Mouse (Mus musculus) hindbrain, embryonic 10.5 days (tissue): Measurements from ENCODE around the gene Rpl3. TPM values are rescaled to one million over a fixed set of nuclear protein-coding genes. Genes with fewer than 3 reads are reported as not detected.
"Not testable (repeated sequence)": the region's sequence is repeated elsewhere in the genome, so short reads cannot be mapped to it uniquely, and the experiment has no call there.

Source experiments
- DNase-seq: peaks from one replicate; pipeline ENCODE4 v3.0.0-alpha.2; 2017; ENCODE audit warnings: low spot score
- H3K27ac ChIP-seq: fragments of 300-500 bp; sonication (generic); 2 replicates; pipeline ENCODE4 v1.5.1; 2016; ENCODE audit warnings: mild to moderate bottlenecking, moderate library complexity
- H3K27me3 ChIP-seq: fragments of 300-500 bp; sonication (generic); 2 replicates; pipeline ENCODE4 v1.6.1; 2016; ENCODE audit warnings: mild to moderate bottlenecking; ENCODE audit not compliant: poor library complexity, insufficient read depth, severe bottlenecking
- H3K36me3 ChIP-seq: fragments of 300-500 bp; sonication (generic); 2 replicates; pipeline ENCODE4 v1.6.1; 2016; ENCODE audit warnings: mild to moderate bottlenecking, moderate library complexity
- H3K4me1 ChIP-seq: fragments of 300-500 bp; sonication (generic); replicated peaks from 2 replicates; pipeline ENCODE4 v1.6.1; 2016; ENCODE audit warnings: mild to moderate bottlenecking
- H3K4me3 ChIP-seq: fragments of 300-500 bp; sonication (generic); 2 replicates; pipeline ENCODE4 v1.5.1; 2016; ENCODE audit warnings: mild to moderate bottlenecking, moderate library complexity
- H3K9me3 ChIP-seq: fragments of 300-500 bp; sonication (generic); 2 replicates; pipeline ENCODE4 v1.6.1; 2016; ENCODE audit warnings: mild to moderate bottlenecking, moderate library complexity
- WGBS: fragments of 180-500 bp; shearing (Covaris S2); methylation state at CpG from one replicate; pipeline ENCODE4 v1.1.7; 2016; 5-methylcytosine and 5-hydroxymethylcytosine counted together
- polyA plus RNA-seq: library from polyadenylated mRNA; unstranded; fragments of >200 nt; fragmentation: Nextera tagmentation; extraction: Ambion mirVana; gene quantifications from 2 replicates; pipeline ENCODE4 v1.2.1, GENCODE M21; 2016

Rpl3 gene
- polyA plus RNA-seq, 1 experiment from 2014 or later: 806 TPM

DNA sequence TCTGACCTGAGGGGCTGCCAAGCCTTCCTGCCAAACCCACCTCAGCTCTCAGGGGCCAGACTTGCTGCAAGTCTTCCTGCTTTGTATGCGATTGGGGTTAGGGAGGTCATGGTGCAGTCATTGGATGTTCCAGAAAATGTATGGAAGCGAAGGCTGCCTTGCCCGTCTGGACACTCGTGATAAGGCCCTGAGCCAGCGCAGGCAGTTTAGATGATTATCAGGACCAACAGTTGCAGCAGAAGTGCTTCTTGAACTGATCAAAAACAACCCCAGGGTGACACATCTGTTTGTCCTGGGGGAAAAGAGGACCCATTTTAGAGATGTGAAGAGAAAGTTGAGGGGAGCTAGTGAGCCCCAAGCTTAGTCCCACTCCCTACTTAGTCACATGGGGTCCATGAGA, 39.0 kb upstream of the Rpl3 start:
- H3K27me3 ChIP-seq: no peaks in the 10 kb centered on the region
- peaks cover 29% of the 10 kb centered on the region for H3K4me1 ChIP-seq
- WGBS: 86% methylated on average over 5 of the region's 5 CpGs
- DNase-seq: no peak
- H3K27ac ChIP-seq: no peak overlapping the region
- H3K4me3 ChIP-seq: no peak overlapping the region
- no peaks in the 10 kb centered on the region for H3K9me3 ChIP-seq
- H3K36me3 ChIP-seq: no peaks in the 10 kb centered on the region

DNA sequence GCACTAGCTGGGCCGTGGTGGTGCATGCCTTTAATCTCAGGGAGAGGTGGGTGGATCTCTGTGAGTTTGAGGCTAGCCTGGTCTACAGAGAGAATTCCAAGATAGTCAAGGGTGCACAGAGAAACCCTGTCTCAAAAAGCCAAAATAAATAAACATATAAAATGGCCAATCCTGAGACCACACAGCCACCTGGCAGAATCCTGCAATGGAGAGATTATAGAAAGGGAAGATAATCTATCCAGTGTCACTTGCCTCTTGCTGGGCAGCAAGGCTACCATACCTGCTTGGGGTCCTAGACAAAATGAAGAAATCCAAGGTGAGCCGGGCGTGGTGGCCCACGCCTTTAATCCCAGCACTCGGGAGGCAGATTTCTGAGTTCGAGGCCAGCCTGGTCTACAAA, 38.3 kb upstream of the Rpl3 start:
- WGBS: 91% methylated on average over 6 of the region's 6 CpGs
- Histone ChIP-seq H3K27me3 (no peaks in the 10 kb centered on the region), H3K36me3 (no peaks in the 10 kb centered on the region), H3K9me3 (no peaks in the 10 kb centered on the region), H3K27ac (no peak overlapping the region), H3K4me3 (no peak overlapping the region), H3K4me1 (peaks cover 25% of the 10 kb centered on the region)
- DNase-seq: no peak

DNA sequence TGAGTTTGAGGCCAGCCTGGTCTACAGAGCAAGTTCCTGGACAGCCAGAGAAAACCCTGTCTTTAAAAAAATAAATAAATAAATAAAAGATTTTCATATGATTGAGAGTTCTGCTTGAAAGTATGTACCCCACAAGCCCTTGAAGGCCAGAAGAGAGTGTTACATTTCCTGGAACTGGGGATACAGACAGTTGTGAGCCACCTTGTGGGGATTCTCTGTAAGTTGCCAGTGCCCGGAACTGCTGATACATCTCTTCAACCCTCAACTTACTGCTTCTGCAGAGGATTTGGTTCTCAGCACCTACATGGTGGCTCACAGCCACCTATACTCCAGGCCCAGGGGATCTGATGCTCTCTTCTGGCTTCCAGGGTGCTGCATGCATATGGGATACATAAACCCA, 35.5 kb upstream of the Rpl3 start:
- H3K27me3 ChIP-seq: no peaks in the 10 kb centered on the region
- H3K4me3 ChIP-seq: no peak overlapping the region
- H3K36me3 ChIP-seq: no peaks in the 10 kb centered on the region
- no peak overlapping the region for H3K27ac ChIP-seq
- no peak for DNase-seq
- H3K9me3 ChIP-seq: no peaks in the 10 kb centered on the region
- H3K4me1 ChIP-seq: peaks cover 4% of the 10 kb centered on the region; the same call in 1 of the 2 replicates
- 72% methylated on average over 1 of the region's 1 CpGs for WGBS

DNA sequence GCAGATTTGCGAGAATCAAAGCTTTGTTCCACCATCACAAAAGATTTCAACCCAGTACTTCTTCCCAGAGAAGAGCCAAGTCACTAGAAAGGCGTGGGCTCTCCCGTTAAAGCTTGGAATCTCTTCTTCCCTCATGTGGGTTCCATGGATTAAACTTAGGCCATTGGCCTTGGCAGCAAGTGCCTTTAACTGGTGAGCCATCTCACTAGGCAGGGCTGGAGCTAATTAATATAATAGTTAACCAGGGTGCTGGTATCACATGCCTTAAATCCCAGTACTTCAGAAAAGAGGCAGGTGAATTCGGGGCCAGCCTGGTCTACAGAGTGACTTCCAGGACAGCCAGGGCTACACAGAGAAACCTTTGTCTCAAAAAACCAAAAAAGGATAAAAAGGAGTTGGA, 33.0 kb upstream of the Rpl3 start:
- Histone ChIP-seq H3K27me3 (no peaks in the 10 kb centered on the region), H3K4me1 (peaks cover 4% of the 10 kb centered on the region; the same call in 1 of the 2 replicates)
- WGBS: 83% methylated on average over 4 of the region's 4 CpGs

DNA sequence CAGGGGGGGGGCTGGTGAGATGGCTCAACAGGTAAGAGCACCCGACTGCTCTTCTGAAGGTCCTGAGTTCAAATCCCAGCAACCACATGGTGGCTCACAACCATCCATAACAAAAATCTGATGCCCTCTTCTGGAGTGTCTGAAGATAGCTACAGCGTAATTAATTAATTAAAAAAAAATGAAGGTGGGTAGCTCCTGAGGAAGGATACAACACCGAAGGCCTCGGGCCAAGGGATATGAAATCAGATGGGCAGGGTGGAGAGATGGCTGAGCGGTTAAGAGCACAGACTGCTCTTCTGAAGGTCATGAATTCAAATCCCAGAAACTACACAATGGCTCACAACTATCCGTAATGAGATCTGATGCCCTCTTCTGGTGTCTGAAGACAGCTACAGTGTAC, 30.8 kb upstream of the Rpl3 start:
- H3K36me3 ChIP-seq, H3K4me3 ChIP-seq, DNase-seq, H3K9me3 ChIP-seq, H3K27me3 ChIP-seq, H3K27ac ChIP-seq, H3K4me1 ChIP-seq: not testable (repeated sequence)
- 94% methylated on average over 6 of the region's 6 CpGs for WGBS

More for the DNA sequence above, 33.0 kb upstream of the Rpl3 start:
- DNase-seq: no peak
- no peaks in the 10 kb centered on the region for H3K36me3 ChIP-seq
- H3K27ac ChIP-seq: no peak overlapping the region
- H3K9me3 ChIP-seq: no peaks in the 10 kb centered on the region
- H3K4me3 ChIP-seq: no peak overlapping the region

DNA sequence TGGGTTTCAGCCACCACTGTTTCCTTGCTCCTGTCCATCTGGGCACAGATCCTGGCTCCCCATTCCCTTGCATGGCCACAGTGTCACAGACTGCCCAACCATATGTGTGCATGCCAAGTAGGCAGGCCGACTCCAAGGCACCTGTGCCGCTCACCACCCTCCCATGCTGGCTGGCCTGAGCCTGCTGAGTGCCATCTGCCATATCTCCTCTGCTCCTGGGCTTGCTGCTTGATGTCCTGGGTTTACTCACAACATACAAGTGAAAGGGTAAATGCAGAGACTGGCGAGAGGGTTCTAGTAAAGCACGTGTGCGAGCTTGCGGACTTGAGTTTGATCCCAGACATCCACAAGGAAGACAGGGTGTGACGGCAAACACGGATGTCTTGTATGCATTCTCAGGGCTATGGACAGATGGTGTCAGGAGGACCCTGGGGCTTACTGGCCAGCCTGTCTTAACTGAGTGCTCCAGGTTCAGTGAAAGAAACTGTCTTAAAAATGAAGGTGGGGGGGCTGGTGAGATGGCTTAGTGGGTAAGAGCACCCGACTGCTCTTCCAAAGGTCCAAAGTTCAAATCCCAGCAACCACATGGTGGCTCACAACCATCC, 30.2 kb upstream of the Rpl3 start:
- no peak for DNase-seq
- Histone ChIP-seq H3K27ac (no peak overlapping the region), H3K4me1 (peaks cover 7% of the 10 kb centered on the region; the same call in 1 of the 2 replicates), H3K27me3 (no peaks in the 10 kb centered on the region), H3K9me3 (no peaks in the 10 kb centered on the region), H3K36me3 (no peaks in the 10 kb centered on the region), H3K4me3 (no peak overlapping the region)
- 95% methylated on average over 9 of the region's 9 CpGs for WGBS

DNA sequence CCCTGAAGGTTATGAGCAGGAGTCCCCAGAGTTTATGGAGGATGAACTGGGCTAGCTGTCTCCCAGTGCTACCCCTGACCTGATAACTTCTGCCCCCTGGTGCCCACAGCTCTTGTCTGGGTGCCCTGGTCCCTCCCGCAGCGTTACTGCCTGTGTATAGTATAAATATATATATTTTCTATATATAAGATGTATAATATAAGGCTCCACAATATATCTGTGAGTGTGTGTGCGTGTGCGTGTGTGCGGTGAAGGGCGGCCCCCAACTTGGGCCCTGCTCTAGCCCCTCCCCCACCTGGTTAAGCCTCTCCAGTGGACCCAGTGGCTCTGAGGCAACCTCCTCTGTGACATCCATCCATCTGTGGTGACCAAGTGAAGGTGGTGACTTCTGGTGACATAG, 27.4 kb upstream of the Rpl3 start:
- no peak for DNase-seq
- WGBS: 88% methylated on average over 6 of the region's 6 CpGs
- Histone ChIP-seq H3K4me3 (no peak overlapping the region), H3K9me3 (no peaks in the 10 kb centered on the region), H3K4me1 (peaks cover 22% of the 10 kb centered on the region), H3K36me3 (no peaks in the 10 kb centered on the region), H3K27me3 (no peaks in the 10 kb centered on the region), H3K27ac (no peak overlapping the region)

DNA sequence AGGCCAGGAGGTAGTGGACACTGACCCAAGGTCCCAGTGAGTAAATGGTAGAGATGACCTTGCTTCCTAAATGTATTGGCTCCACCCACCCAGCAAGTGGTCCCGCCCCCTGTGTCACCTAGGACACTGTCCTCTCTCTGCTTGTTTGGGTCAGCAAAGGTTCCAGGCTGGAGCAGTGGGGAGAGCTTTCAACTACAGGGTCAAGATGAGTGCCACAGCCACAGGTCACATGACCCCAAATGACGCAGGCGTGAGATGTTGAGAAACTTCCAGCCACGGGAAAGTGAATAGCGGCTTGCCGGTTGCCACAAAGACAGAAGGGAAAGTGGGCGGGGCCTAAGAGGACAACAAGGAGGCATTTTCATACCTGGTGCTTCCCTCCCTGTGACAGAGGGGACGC, 25.5 kb upstream of the Rpl3 start:
- peaks cover 22% of the 10 kb centered on the region for H3K4me1 ChIP-seq
- H3K27me3 ChIP-seq: no peaks in the 10 kb centered on the region
- 62% methylated on average over 8 of the region's 8 CpGs for WGBS
- 0 out of 2 replicates have a peak, but pooled peaks cover 4% of the 10 kb centered on the region for H3K9me3 ChIP-seq
- H3K4me3 ChIP-seq: no peak overlapping the region
- no peak for DNase-seq
- H3K27ac ChIP-seq: no peak overlapping the region
- H3K36me3 ChIP-seq: 0 out of 2 replicates have a peak, but pooled peaks cover 5% of the 10 kb centered on the region

DNA sequence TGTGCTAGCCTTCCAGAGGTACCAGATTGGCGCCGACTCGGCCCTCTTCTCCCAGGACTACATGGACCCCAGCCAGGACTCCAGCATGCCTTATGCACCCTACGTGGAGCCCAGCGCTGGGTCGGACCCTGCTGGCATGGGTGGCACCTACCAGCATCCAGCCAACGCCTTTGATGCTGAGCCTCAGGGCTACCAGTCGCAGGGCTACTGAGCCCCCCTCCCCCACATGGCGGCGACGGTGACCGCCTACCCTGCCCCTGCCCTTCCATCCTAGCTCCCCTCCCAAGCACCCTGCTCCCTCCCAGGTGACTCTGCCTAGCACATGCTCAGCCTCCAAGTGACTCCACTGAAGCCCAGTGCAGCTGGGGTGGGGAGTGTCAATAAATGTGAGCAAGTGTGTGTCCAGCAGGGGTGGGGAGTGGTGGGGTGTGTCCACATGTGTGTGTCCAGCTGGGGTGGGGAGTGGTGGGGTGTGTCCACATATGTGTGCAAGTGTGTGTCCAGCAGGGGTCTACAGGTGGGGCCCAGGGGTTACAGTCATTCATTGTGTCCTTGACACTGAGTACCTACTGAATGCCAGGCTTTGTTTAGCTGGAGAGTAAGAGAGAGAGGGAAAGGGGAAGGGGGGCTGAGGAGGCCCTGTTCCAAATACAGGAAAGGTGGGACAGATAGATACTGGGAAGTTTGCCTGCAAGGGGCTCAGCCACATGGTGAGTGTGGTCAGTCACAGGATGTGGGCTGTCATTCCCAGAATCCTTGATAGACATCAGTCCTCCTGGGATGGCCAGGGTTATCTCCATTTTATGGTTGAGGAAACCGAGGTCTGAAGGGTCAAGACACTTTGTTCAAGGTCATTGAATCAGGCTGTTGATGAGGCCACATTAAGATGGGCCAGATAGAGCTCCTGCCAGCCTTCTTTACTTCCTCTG, 24.5 kb upstream of the Rpl3 start:
- no peak for DNase-seq
- Histone ChIP-seq H3K4me1 (peaks cover 22% of the 10 kb centered on the region), H3K27me3 (no peaks in the 10 kb centered on the region), H3K36me3 (0 out of 2 replicates have a peak, but pooled peaks cover 5% of the 10 kb centered on the region), H3K9me3 (0 out of 2 replicates have a peak, but pooled peaks cover 4% of the 10 kb centered on the region), H3K4me3 (peak overlapping the region; percentile 14), H3K27ac (peak overlapping the region; percentile 50)
- 72% methylated on average over 13 of the region's 13 CpGs for WGBS

DNA sequence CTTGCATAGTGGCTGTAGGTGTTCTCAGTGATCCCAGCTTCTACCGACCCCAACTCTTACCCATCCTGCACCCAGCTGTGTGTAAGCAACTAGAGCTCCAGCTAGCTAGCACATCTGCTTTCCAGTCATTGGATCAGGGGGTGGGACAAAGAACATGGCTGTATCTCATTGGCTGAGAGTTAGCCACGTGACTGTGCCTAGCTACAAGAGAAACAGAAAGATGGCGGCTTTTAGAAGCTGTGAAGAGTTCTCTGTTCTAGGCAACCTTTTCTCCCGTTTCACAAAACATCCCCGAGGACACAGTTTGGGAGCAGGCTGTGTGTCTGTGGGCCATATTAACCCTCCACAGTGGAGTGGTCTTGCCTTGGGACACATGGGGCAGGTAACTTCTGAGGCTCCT, 23.6 kb upstream of the Rpl3 start:
- 0 out of 2 replicates have a peak, but pooled peaks cover 4% of the 10 kb centered on the region for H3K9me3 ChIP-seq
- peak overlapping the region; percentile 14 for H3K4me3 ChIP-seq
- 68% methylated on average over 5 of the region's 5 CpGs for WGBS
- peak; percentile 13 for DNase-seq
- H3K27ac ChIP-seq: peak overlapping the region; percentile 50; the same call in 1 of the 2 replicates
- H3K36me3 ChIP-seq: 0 out of 2 replicates have a peak, but pooled peaks cover 5% of the 10 kb centered on the region
- peaks cover 22% of the 10 kb centered on the region for H3K4me1 ChIP-seq
- H3K27me3 ChIP-seq: no peaks in the 10 kb centered on the region

DNA sequence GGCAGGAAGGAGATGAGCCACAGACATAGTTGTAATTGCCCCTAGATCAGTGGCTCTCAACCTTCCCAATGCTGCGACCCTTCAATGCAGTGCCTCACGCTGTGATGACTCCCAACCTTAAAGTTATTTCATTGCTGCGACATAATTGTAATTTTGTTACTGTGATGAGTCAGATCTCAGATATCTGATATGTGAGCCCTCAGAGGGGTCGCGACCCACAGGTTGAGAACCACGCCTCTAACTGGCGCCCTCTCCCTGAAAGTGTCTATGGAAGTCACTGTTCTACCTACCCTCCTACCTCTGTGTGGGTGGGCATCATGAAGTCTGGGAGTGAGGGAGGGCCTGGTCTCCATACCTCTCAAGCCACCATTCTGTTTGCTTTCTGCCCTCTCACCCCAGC, 22.7 kb upstream of the Rpl3 start:
- H3K36me3 ChIP-seq: 0 out of 2 replicates have a peak, but pooled peaks cover 5% of the 10 kb centered on the region
- H3K27me3 ChIP-seq: no peaks in the 10 kb centered on the region
- H3K4me1 ChIP-seq: peaks cover 22% of the 10 kb centered on the region
- no peak overlapping the region for H3K27ac ChIP-seq
- no peak overlapping the region for H3K4me3 ChIP-seq
- H3K9me3 ChIP-seq: 0 out of 2 replicates have a peak, but pooled peaks cover 4% of the 10 kb centered on the region
- no peak for DNase-seq
- 90% methylated on average over 7 of the region's 7 CpGs for WGBS

DNA sequence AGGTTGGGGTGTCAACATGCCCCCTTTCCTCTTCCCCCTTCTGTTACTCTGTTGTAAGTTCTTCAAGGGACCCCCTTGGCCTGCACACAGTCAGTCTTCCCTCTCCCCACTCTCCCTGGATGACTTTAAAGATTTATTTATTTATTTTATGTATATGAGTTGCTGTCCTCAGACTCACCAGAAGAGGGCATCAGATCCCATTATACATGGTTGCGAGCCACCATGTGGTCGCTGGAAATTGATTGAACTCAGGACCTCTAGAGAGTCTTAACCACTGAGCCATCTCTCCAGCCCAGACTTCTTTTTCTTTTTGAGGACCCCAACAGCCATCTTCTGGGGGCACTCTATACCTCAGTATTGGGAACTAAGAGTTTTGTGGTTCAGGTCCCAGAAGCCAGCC, 20.8 kb upstream of the Rpl3 start:
- Histone ChIP-seq H3K9me3 (0 out of 2 replicates have a peak, but pooled peaks cover 4% of the 10 kb centered on the region), H3K4me1 (peaks cover 22% of the 10 kb centered on the region), H3K4me3 (no peak overlapping the region), H3K27ac (no peak overlapping the region), H3K36me3 (0 out of 2 replicates have a peak, but pooled peaks cover 5% of the 10 kb centered on the region), H3K27me3 (no peaks in the 10 kb centered on the region)
- DNase-seq: no peak
- 41% methylated on average over 2 of the region's 2 CpGs for WGBS

DNA sequence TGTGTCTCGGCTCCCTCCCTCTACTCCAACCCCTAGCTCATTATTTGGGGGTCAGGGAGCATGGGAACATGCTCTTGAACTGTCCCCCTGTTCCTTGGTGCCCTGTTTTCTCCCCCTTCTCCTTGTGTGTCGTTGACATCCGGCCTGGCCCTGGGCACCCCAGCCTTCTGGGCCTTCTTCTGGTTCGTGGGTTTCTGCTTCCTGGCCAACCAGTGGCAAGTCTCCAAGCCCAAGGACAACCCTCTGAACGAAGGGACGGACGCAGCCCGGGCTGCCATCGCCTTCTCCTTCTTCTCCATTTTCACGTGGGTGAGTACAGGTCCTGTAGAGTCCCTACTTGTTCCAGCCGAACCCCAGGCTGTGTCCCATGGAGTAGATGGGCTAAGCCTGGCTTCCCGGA, 19.8 kb upstream of the Rpl3 start:
- DNase-seq: no peak
- Histone ChIP-seq H3K4me1 (peaks cover 15% of the 10 kb centered on the region), H3K36me3 (0 out of 2 replicates have a peak, but pooled peaks cover 5% of the 10 kb centered on the region), H3K4me3 (no peak overlapping the region), H3K27ac (no peak overlapping the region), H3K27me3 (no peaks in the 10 kb centered on the region), H3K9me3 (0 out of 2 replicates have a peak, but pooled peaks cover 4% of the 10 kb centered on the region)
- 85% methylated on average over 12 of the region's 12 CpGs for WGBS
